Mouse (Mus musculus): Measurements from ENCODE around the gene Prpf19. TPM values are rescaled to one million over a fixed set of nuclear protein-coding genes. Genes with fewer than 3 reads are reported as not detected.

Gene Prpf19
- polyA plus RNA-seq, 1 experiment from 2014 or later = 39.4 TPM

- no peak for ATAC-seq (replicated peaks; ENCODE audit: insufficient number of reproducible peaks, low FRiP score, low TSS enrichment)
- Histone ChIP-seq H3K4me1 (ENCODE audit: control insufficient read depth, insufficient read depth, low read length) (peaks cover 15% of the 10 kb centered on the region), H3K4me3 (ENCODE audit: low read depth, low read length) (peak overlapping the region; percentile 70), H3K27ac (ENCODE audit: low read depth, low read length) (no peak overlapping the region), H3K4me2 (peak overlapping the region; percentile 80), H3K27me3 (ENCODE audit: control insufficient read depth, insufficient read depth, low read length) (no peaks in the 10 kb centered on the region), H3K36me3 (ENCODE audit: control insufficient read depth, insufficient read depth, low read length) (peaks cover 44% of the 10 kb centered on the region), H3K9me3 (replicated peaks; ENCODE audit: control insufficient read depth, low read length) (no peaks in the 10 kb centered on the region), H3K9ac (ENCODE audit: low read depth, low read length) (peak overlapping the region; percentile 87)
- 35% methylated on average over 5 of the region's 5 CpGs for WGBS (ENCODE audit: insufficient replicate concordance)
These were observed 26.9 kb upstream of the Prpf19 start for GRCm38 (mm10) chr19:10867946-10868622.

DNA sequence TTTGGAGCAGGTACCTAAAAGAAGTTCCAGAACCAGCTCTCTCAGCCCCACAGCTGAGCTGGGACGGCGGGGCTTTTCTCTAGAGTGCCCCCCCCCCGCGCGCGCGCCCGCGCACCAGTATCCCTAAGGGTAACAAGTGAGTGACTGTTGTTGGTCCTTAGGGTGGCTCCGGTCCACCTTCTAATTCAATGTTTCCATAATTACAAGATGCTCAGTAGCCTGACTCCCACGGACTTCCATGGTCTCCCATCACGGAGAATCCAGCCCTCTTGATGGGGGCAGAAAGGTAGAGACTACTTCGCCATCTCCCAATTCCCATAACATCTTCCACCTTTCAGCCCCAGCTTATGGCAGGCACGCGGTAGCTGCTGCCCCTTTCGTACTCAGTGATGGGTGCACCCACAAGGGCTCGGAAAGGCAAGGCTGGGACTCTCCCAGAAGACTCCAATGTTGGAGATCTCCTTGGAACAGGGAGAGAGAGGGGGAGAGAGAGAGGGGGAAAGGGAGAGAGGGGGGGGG, 26.3 kb upstream of the Prpf19 start:
- Histone ChIP-seq H3K36me3 (ENCODE audit: control insufficient read depth, insufficient read depth, low read length) (peaks cover 46% of the 10 kb centered on the region), H3K9ac (ENCODE audit: low read depth, low read length) (peak overlapping the region; percentile 87), H3K4me3 (ENCODE audit: low read depth, low read length) (peak overlapping the region; percentile 70), H3K4me1 (ENCODE audit: control insufficient read depth, insufficient read depth, low read length) (peaks cover 15% of the 10 kb centered on the region), H3K9me3 (replicated peaks; ENCODE audit: control insufficient read depth, low read length) (peaks cover 2% of the 10 kb centered on the region; the same call in 1 of the 2 replicates), H3K27ac (ENCODE audit: low read depth, low read length) (no peak overlapping the region), H3K27me3 (ENCODE audit: control insufficient read depth, insufficient read depth, low read length) (no peaks in the 10 kb centered on the region), H3K4me2 (peak overlapping the region; percentile 80)
- ATAC-seq (replicated peaks; ENCODE audit: insufficient number of reproducible peaks, low FRiP score, low TSS enrichment) = peak; percentile 9; the same call in 1 of the 2 replicates
- under 1% methylated on average over 17 of the region's 17 CpGs for WGBS (ENCODE audit: insufficient replicate concordance)

DNA sequence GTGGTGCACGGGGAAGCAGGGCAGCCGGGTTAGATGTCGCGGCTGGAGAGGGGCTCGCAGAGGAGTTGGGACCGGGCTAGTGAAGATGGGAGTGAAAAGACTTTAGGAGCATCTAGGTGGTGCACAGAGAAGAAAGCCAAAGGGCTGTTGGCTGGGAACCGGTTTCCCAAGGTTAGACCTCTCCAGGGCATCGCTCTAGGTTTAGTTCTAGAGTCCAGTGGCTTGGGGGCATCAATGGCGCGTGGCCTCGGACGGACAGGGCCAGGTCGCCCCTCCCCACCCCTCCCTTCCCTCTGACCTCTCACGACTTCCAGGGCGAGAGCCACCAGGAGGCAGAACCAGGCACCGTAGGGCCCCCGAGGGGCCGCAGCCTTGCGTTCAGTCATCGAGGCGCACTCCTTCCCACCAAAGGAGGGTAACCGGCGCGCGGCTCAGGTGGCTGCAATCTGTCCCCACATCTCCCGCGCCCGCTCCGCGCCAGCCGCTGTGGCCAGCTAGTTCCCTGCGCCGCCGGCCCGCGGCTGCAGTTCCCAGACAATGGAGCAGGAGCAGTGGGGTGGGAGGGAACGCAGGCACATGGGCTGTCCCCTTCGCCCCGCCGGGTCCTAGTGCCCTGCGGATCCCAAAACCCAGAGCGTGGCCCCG, 25.7 kb upstream of the Prpf19 start:
- Histone ChIP-seq H3K9ac (ENCODE audit: low read depth, low read length) (peak overlapping the region; percentile 87), H3K27me3 (ENCODE audit: control insufficient read depth, insufficient read depth, low read length) (no peaks in the 10 kb centered on the region), H3K9me3 (replicated peaks; ENCODE audit: control insufficient read depth, low read length) (peaks cover 2% of the 10 kb centered on the region; the same call in 1 of the 2 replicates), H3K27ac (ENCODE audit: low read depth, low read length) (peak overlapping the region; percentile 52; the same call in 1 of the 2 replicates), H3K4me1 (ENCODE audit: control insufficient read depth, insufficient read depth, low read length) (peaks cover 15% of the 10 kb centered on the region), H3K4me3 (ENCODE audit: low read depth, low read length) (peak overlapping the region; percentile 70), H3K4me2 (peak overlapping the region; percentile 80), H3K36me3 (ENCODE audit: control insufficient read depth, insufficient read depth, low read length) (peaks cover 46% of the 10 kb centered on the region)
- ATAC-seq (replicated peaks; ENCODE audit: insufficient number of reproducible peaks, low FRiP score, low TSS enrichment) = peak; percentile 81
- WGBS (ENCODE audit: insufficient replicate concordance) = 0% methylated on average over 43 of the region's 43 CpGs

GRCm38 (mm10) chr19:10869886-10870527, 25.0 kb upstream of the Prpf19 start, which contains the start of gene Tmem132a:
Tmem132a (minus strand) TSS chr19:10869940.
- ATAC-seq (replicated peaks; ENCODE audit: insufficient number of reproducible peaks, low FRiP score, low TSS enrichment) = no peak
- peaks cover 15% of the 10 kb centered on the region for H3K4me1 ChIP-seq (ENCODE audit: control insufficient read depth, insufficient read depth, low read length)
- peak within 1 kb of the TSS; percentile 87 for H3K9ac ChIP-seq (ENCODE audit: low read depth, low read length)
- H3K27ac ChIP-seq (ENCODE audit: low read depth, low read length) = peak within 1 kb of the TSS; percentile 52; the same call in 1 of the 2 replicates
- no peaks in the 10 kb centered on the region for H3K27me3 ChIP-seq (ENCODE audit: control insufficient read depth, insufficient read depth, low read length)
- peaks cover 41% of the 10 kb centered on the region for H3K36me3 ChIP-seq (ENCODE audit: control insufficient read depth, insufficient read depth, low read length)
- peak within 1 kb of the TSS; percentile 80 for H3K4me2 ChIP-seq
- peak within 1 kb of the TSS; percentile 70 for H3K4me3 ChIP-seq (ENCODE audit: low read depth, low read length)
- 4% methylated on average over 8 of the region's 8 CpGs for WGBS (ENCODE audit: insufficient replicate concordance)
- peaks cover 2% of the 10 kb centered on the region; the same call in 1 of the 2 replicates for H3K9me3 ChIP-seq (replicated peaks; ENCODE audit: control insufficient read depth, low read length)

DNA sequence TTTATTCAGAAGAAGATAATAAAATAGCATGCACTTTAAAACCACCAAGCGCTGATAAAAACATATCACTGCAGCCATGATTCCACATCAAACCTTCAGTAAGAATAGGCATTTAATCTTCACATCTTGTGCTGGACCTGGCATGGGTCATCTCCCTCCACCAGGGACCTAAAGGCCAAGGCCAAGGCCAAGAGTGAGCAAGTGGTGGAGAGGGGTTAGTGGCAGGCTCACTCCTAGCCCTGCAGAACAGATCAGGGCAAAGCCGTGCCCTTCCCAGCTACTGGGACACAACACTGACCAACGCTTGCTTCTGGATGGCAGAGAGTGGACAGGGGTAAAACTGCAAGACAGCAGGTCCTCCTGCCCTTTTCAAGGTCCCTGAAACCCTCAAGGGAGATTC, 24.4 kb upstream of the Prpf19 start:
- no peak overlapping the region for H3K9ac ChIP-seq (ENCODE audit: low read depth, low read length)
- no peak overlapping the region for H3K27ac ChIP-seq (ENCODE audit: low read depth, low read length)
- peaks cover 34% of the 10 kb centered on the region for H3K36me3 ChIP-seq (ENCODE audit: control insufficient read depth, insufficient read depth, low read length)
- H3K27me3 ChIP-seq (ENCODE audit: control insufficient read depth, insufficient read depth, low read length) = no peaks in the 10 kb centered on the region
- no peak overlapping the region for H3K4me3 ChIP-seq (ENCODE audit: low read depth, low read length)
- H3K4me1 ChIP-seq (ENCODE audit: control insufficient read depth, insufficient read depth, low read length) = peaks cover 15% of the 10 kb centered on the region
- peaks cover 2% of the 10 kb centered on the region; the same call in 1 of the 2 replicates for H3K9me3 ChIP-seq (replicated peaks; ENCODE audit: control insufficient read depth, low read length)
- ATAC-seq (replicated peaks; ENCODE audit: insufficient number of reproducible peaks, low FRiP score, low TSS enrichment) = no peak
- 85% methylated on average over 3 of the region's 3 CpGs for WGBS (ENCODE audit: insufficient replicate concordance)
- H3K4me2 ChIP-seq = no peak overlapping the region

DNA sequence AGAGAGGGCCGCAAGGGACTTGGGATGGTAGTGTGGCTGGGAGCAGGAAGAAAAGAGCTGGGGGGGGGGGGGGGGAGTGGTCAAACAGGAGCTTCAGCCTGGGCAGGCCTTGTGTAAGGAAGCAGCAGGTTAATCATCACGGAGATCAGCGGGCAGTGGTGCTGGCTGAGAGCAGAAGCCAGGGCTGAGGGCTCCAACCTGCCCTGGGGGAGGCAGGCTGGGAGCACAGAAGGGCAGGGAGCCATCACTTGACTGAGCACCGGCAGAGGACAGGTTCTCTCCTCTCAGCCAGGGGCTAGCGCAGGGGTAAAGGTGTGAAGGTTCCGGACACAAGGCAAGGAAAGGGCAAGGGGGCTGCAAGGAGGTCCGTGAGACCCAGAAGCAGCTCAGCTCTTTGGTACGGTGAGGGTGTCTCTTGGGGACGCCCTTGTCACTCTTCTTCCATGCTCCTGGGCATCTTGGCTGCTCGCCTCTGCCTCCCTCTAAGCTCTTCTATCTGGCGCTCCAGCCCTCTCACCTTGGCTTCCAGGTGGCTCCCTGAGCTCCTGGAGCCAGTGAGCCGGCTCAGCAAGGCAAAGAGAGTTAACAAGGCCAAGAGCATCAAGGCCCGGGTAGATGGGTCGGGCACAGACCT, 23.6 kb upstream of the Prpf19 start:
- WGBS (ENCODE audit: insufficient replicate concordance) = 71% methylated on average over 14 of the region's 14 CpGs
- peaks cover 2% of the 10 kb centered on the region; the same call in 1 of the 2 replicates for H3K9me3 ChIP-seq (replicated peaks; ENCODE audit: control insufficient read depth, low read length)
- H3K4me3 ChIP-seq (ENCODE audit: low read depth, low read length) = no peak overlapping the region
- peaks cover 30% of the 10 kb centered on the region for H3K36me3 ChIP-seq (ENCODE audit: control insufficient read depth, insufficient read depth, low read length)
- no peak overlapping the region for H3K4me2 ChIP-seq
- no peak overlapping the region for H3K27ac ChIP-seq (ENCODE audit: low read depth, low read length)
- H3K9ac ChIP-seq (ENCODE audit: low read depth, low read length) = no peak overlapping the region
- peaks cover 15% of the 10 kb centered on the region for H3K4me1 ChIP-seq (ENCODE audit: control insufficient read depth, insufficient read depth, low read length)
- no peak for ATAC-seq (replicated peaks; ENCODE audit: insufficient number of reproducible peaks, low FRiP score, low TSS enrichment)
- no peaks in the 10 kb centered on the region for H3K27me3 ChIP-seq (ENCODE audit: control insufficient read depth, insufficient read depth, low read length)

DNA sequence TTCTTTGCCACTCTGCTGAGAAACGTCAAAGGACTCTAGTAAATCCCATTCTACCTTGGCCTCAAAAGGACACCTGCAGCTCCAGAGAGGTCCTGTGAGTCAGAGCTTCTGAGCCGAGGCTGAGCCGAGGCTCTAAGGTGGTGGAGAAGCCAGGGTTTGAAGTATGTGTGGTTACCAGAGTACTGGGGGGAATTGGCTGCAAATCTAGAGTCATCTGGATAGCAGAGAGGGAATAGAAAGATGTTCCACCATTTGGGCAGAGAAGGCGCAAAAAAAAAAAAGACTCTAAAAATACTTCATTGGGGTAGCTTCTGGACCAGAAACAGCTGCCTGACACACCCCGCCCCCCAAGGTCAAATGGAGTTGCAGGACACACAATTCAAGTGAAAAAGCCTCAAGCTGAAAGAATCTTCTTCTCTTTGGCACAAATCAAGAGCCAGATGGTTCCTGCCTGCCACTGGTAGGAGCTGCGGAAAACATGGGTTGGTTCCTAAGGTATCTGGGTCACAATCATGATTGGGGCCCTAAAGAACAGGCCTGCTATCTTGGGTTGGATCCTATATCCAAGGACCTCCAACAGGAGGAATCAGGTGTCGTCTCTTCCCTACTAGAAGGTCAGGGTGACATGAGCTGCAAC, 16.7 kb upstream of the Prpf19 start:
- peaks cover 9% of the 10 kb centered on the region for H3K36me3 ChIP-seq (ENCODE audit: control insufficient read depth, insufficient read depth, low read length)
- H3K4me3 ChIP-seq (ENCODE audit: low read depth, low read length) = no peak overlapping the region
- no peaks in the 10 kb centered on the region for H3K27me3 ChIP-seq (ENCODE audit: control insufficient read depth, insufficient read depth, low read length)
- H3K9ac ChIP-seq (ENCODE audit: low read depth, low read length) = no peak overlapping the region
- no peak overlapping the region for H3K4me2 ChIP-seq
- no peak overlapping the region for H3K27ac ChIP-seq (ENCODE audit: low read depth, low read length)
- ATAC-seq (replicated peaks; ENCODE audit: insufficient number of reproducible peaks, low FRiP score, low TSS enrichment) = no peak
- peaks cover 11% of the 10 kb centered on the region for H3K4me1 ChIP-seq (ENCODE audit: control insufficient read depth, insufficient read depth, low read length)
- H3K9me3 ChIP-seq (replicated peaks; ENCODE audit: control insufficient read depth, low read length) = peaks cover 2% of the 10 kb centered on the region; the same call in 1 of the 2 replicates
- WGBS (ENCODE audit: insufficient replicate concordance) = 86% methylated on average over 7 of the region's 7 CpGs
